Mouse (Mus musculus) cerebellum, adult 9-11 months (tissue): ENCODE data around the gene Eci2.
"Not testable (repeated sequence)": the region's sequence is repeated elsewhere in the genome, so short reads cannot be mapped to it uniquely, and the experiment has no call there.

Experiments
- DNase-seq: peaks from one replicate; pipeline ENCODE4 v3.0.0; 2022

Eci2 gene

GRCm38 (mm10) chr13:34991581-34992273, 35.2 kb downstream of the Eci2 start:
- DNase-seq: no peak

DNA sequence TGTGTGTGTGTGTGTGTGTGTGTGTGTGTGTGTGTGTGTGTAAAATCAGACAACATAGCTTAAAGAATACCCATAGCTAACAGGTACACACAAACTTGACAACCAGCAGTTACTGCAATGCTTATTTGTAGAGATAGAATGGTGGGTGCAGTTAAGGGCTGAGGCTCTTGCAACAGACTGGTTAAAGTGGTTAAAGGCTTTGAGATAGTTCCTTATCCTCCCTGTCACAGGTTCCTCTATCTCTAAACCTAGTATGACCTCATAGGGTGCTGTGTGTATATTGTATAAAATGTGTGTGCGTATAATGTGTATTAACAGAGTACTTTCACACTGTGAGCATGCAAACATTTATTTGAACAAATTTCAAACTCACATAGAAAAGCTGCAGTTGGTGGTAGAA, 43.4 kb downstream of the Eci2 start:
- DNase-seq: not testable (repeated sequence)

- not testable (repeated sequence) for DNase-seq
Measured at GRCm38 (mm10) chr13:34978635-34979034, 48.3 kb downstream of the Eci2 start.

DNA sequence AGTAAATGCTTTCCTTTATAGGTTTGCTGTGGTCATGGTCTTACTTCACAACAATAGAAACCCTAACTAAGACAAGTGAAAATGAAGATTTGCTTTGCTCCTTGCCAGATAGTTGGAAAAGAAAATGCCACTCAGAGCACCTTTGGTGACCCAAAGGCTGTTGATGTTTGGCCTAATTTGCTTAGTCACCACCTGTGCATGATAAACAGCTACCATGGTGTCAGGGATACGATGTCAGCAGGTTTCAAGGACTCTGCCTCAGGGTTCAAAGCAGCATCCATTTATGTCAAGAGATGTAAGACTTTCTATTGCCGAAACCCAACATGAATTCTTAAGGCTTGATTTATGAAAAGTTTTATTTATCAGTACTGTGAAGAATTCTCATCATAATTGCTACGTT, 49.5 kb downstream of the Eci2 start:
- no peak for DNase-seq

DNA sequence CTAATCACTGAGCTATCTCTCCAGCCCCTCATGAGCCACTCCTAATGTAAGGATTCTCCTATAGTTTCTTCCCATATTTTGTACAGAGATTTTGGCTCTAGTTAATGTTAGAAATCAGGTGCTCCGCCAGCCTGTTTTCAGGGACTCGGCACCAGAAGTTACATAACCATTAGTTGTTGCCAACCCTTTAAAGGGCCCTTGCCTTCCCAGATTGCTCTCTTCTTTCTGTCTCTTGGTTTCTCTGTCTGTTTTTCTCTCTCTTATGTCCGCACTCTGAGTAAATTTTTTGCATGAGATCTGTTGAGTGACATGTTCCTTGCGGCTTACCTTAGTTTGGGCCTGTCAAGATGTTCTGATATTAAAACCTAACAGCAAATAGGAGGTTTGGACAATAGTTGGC, 50.8 kb downstream of the Eci2 start:
- no peak for DNase-seq

DNA sequence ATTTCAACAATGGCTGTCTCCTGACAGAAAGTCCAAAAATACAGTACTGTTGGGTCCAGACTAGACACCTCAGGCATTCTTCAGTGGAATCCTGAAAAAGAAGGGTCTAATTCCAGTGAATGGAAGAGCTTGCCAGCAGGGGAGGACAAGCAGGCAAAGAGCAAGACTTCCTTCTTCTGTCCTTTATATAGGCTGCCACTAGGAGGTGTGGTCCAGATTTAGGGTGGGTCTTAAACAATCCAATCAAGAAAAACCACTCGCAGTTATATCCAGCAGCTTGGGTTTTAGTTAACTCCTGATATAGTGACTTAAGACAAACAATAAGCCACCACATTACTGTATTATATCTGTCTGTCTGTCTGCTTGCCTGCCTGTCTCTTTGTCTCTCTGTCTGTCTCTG, 53.1 kb downstream of the Eci2 start:
- no peak for DNase-seq

DNA sequence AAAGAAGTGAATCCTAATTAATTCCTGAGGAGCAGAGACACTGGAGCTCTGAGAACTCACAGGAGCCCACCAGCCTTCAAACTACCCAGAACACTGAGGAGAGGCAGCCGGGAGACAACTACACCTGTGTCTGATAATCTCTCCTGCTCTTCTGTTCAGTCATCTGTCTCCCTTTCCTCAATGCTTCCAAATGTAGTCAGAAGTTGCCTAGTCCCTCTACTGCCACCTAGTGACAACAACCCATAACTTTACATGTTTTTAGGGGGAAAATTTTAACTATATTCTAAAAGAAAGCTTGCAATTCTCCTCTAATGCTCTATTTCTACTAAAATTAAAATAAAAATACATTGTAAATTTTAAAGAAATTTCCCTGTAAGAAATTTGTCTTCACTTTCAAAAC, 53.7 kb downstream of the Eci2 start:
- no peak for DNase-seq

DNA sequence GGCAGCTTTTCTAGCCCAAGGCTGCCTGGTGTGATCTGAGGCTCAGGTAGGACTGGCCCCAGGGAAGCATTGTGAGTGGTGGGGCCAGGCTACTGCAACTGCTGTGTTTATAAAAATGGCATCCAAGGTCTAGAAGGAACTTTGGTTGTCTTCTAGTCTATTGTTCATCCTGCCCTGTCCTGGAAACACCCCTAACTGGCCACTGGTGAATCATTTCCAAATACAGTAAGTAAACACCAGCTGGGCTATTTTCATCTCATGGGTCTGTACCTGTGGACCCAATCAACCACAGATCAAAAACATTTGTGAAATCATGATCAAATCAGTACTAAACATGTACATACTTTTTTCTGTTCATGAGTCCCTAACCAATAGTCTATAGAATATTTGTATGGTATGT, 54.4 kb downstream of the Eci2 start:
- not testable (repeated sequence) for DNase-seq

- DNase-seq: not testable (repeated sequence)
Measured at GRCm38 (mm10) chr13:34965647-34966046, 61.2 kb downstream of the Eci2 start.

DNA sequence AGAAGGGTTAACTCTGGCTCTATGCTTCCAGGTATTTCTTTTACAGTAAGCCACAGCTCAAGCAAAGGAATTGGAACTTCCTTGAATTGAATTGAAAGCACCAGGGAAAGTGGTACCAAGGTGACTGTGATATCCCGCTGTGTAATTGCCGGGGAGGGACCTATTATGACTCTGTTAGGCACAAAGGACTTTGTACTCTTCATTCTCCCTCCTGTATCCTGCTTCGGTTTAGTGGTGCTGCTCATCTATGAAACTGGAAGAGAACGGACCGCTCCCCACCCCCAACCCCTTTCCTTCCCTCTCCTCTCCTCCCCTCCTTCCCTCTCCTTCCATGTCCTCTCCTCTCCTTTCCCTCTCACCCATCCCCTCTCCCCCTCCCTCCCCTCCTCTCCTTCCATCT, 62.0 kb downstream of the Eci2 start:
- no peak for DNase-seq

DNA sequence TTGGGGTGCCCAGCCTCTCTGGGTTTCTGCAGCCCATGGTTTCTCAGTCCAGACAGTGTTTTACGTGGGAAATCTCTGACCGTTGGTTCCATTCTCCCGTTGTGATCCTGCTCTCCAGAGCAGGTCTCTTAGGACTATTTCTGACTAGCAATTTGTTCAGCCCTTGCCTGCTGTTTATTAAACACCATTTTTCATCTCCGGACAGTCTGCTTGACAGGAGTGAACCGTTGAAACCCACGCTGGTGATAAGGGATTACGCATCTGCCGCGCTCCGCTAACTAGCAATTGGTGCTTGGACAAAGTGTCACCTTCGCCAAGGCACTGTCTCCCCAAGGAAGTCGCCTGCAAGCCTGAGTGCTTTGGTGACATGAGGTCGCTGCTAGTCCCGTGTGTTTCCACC, 62.5 kb downstream of the Eci2 start:
- no peak for DNase-seq

DNA sequence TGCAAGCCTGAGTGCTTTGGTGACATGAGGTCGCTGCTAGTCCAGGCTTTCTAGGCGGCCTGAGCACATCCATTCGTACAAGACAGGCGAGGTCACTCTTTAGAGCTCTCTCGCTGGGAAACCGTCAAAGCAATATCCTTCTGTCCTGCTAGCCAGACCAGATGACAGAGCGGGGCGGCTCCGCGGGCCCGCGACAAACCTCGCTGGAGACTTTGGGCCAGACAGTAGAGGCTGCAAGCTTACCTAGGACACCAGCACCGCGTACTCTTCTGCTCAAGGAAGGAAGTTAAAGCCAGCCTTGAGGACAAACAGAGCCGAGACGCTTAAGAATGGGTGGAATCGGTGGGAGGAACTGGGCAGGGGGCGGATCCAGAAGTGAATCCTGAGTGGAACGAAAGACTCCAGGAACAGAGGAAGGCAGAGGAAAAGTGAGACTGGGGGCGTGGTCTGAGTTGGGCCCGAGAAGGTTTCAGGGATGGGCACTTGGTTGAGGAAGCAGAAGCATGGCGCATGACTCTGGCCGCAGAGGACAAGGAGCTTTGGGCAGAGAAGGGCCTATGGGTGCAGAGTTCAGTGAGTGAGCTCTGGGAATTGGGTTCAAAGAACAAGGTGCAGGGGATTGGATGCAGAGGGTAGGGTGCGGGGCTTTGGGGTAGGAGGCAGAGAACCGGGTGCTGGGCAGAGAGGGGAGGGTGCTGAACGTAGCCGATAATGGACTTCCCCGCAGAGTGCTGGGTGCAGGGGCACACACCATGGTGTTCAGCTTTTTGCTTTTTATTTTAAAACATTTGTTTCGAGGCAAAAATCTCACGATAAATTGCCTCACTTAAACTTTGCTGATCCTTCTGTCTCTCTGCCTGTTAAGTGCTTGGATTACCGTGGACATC, 63.1 kb downstream of the Eci2 start, which contains the start of gene Eci3:
Gene Eci3, minus strand, starts transcription at position 300 of the 887 bp plus-strand sequence.
- no peak for DNase-seq

DNA sequence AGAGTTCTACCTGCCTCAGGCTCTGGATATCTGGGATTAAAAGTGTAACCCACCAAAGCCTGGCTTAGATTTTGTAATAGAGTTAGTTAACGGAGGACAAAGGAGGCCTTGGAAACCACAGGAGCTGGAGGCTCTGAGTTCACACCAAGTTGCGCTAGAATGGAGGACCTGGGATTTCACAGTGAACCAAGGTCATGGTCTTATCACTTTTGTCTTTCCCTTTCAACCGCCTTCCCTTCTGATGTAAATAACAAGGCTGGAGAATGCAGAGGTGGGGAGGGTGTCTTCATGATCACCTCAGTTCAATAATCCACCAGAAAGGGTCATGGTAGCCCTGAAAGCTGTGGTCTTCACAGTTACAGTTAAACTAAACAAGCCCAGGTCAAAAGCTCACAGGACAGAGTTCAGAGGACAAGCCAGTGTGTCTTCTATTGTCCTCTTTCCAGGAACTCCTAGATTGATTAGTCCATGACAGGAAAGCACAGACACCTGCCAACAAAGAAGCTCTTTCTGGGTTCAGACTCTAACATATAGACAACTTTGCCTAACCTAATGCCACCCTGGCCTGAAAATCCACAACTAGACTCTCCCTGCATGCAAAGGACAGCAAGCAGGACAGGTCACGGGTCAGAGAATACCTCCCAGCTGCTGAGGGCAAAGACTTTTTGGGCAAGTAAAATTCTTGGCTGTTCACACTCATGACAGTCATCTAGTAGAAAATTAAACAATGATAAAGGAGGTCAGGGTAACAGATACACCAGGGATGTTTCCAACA, 65.7 kb downstream of the Eci2 start:
- no peak for DNase-seq

DNA sequence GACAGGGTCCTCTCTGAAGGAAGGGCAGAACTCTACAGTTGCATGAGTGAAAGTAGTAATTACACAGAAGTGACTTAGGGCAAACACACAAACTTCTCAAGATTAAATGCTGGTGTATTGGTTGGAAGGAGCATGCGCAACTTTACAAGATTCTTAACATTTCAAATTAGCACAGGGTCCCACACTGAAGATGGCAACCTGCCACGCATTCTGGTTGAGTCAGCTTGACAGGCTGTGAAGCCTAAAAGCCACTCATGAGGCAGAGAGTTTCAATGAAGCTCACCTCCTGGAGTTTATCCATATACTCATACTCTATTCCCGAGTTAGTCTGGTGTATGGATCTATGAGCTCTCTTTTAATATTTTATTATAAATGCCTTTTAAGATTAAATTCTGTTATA, 68.7 kb downstream of the Eci2 start:
- not testable (repeated sequence) for DNase-seq

DNA sequence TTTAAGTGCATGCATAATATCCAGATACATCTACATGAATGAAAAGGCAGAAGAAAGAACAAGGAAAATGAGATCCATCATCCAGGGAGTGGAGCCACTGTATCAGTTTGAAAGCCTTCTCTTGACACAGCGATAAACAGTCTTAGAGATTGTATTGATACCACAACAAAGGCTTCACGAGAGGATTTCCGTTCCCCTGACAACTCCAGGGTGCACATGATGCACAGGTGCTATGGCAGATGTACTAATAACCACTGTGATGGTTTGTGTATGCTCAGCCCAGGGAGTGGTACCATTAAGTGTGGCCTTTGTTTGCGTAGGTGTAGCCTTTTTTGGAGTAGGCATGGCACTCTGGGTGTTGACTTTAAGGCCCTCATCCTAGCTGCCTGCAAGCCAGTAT, 70.0 kb downstream of the Eci2 start:
- DNase-seq: no peak

GRCm38 (mm10) chr13:34951437-34951836, 75.5 kb downstream of the Eci2 start:
- DNase-seq: not testable (repeated sequence)

- DNase-seq: no peak
Measured at GRCm38 (mm10) chr13:34942370-34942769, 84.5 kb downstream of the Eci2 start.

DNA sequence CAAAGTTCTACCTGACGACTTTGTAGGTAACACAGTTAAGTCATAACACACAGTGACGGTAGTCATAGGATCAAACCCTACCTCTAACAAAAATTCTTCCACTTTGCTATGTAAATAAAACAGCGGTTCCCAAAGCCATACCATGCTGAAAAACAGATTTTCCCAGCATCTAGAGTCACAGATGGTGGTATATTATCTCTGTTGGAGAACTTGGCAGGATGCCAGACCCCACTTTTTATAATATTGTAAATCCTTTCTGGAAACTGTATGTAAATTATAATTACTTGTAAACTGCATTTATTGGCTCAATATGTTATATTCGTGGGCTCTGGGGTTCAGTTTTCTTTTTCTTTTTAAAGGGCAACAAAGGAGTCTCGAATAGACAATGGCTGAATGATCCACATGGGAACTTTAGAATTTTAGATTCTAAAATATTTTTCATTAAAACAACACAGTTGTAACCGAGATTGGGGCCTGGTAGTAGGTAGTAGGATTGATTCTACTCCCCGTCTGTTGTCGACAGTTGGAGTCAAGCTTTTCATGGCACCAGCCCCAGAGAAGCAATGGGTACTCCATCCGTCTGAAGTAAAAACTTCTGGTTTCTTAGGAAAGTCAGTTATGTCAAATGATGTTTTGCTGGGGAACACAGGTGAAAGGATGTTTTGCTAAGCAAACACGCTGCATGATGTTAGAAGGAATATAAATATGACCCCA, 91.8 kb downstream of the Eci2 start:
- no peak for DNase-seq
